Mouse (Mus musculus): ENCODE data around the gene Narfl. TPM values are rescaled to one million over a fixed set of nuclear protein-coding genes. Genes with fewer than 3 reads are reported as not detected.

The Narfl gene
- total RNA-seq, 2 experiments from 2014 or later: 31.9 to 39.7 TPM

- no peak for DNase-seq
These were observed 11.0 kb upstream of the Narfl start for GRCm38 (mm10) chr17:25762591-25762990.

GRCm38 (mm10) chr17:25765886-25766285 lies 7.7 kb upstream of the Narfl start:
- no peak for DNase-seq

GRCm38 (mm10) chr17:25769331-25769730 lies 4.2 kb upstream of the Narfl start:
- DNase-seq: no peak

- no peak for DNase-seq
These were observed 1.9 kb downstream of the Narfl start for GRCm38 (mm10) chr17:25775318-25776062.

GRCm38 (mm10) chr17:25777948-25778347 lies 4.4 kb downstream of the Narfl start:
- DNase-seq: no peak

- no peak for DNase-seq
These were observed 7.8 kb downstream of the Narfl start for GRCm38 (mm10) chr17:25781339-25781738.

GRCm38 (mm10) chr17:25783086-25783485 lies 9.5 kb downstream of the Narfl start:
- DNase-seq: peak; percentile 89

GRCm38 (mm10) chr17:25783861-25784574 lies 10.4 kb downstream of the Narfl start:
- DNase-seq: no peak

GRCm38 (mm10) chr17:25785281-25785745 lies 11.7 kb downstream of the Narfl start, which contains the start of gene Haghl:
Gene Haghl (minus strand): TSS chr17:25785673.
- DNase-seq: peak; percentile 95

- DNase-seq: no peak
These were observed 12.7 kb downstream of the Narfl start, which contains the start of gene Ccdc78 for GRCm38 (mm10) chr17:25786280-25786679. Gene Ccdc78 (plus strand): TSS chr17:25786580.

- DNase-seq: no peak
These were observed 13.4 kb downstream of the Narfl start for GRCm38 (mm10) chr17:25786781-25787504.

GRCm38 (mm10) chr17:25791320-25791842 lies 17.8 kb downstream of the Narfl start:
- no peak for DNase-seq

GRCm38 (mm10) chr17:25791843-25792527 lies 18.4 kb downstream of the Narfl start:
- DNase-seq: peak; percentile 92

- peak; percentile 88 for DNase-seq
These were observed 19.0 kb downstream of the Narfl start, which contains the start of gene Fam173a for GRCm38 (mm10) chr17:25792615-25793014. Gene Fam173a (minus strand): TSS chr17:25792901.

GRCm38 (mm10) chr17:25794197-25794596 lies 20.6 kb downstream of the Narfl start:
- DNase-seq: no peak

- no peak for DNase-seq
These were observed 21.4 kb downstream of the Narfl start for GRCm38 (mm10) chr17:25794998-25795397.

- no peak for DNase-seq
These were observed 22.1 kb downstream of the Narfl start, which contains the start of gene AC134908.4 for GRCm38 (mm10) chr17:25795609-25796092. Gene AC134908.4 (minus strand): TSS chr17:25795659.

GRCm38 (mm10) chr17:25796211-25796771 lies 22.7 kb downstream of the Narfl start:
- peak; percentile 68 for DNase-seq

GRCm38 (mm10) chr17:25796951-25797369 lies 23.4 kb downstream of the Narfl start, which contains the start of gene Metrn:
Gene Metrn (minus strand): TSS chr17:25797136.
- peak; percentile 93 for DNase-seq

GRCm38 (mm10) chr17:25801029-25801428 lies 27.5 kb downstream of the Narfl start:
- peak; percentile 79 for DNase-seq
